In the genomic region with DNA sequence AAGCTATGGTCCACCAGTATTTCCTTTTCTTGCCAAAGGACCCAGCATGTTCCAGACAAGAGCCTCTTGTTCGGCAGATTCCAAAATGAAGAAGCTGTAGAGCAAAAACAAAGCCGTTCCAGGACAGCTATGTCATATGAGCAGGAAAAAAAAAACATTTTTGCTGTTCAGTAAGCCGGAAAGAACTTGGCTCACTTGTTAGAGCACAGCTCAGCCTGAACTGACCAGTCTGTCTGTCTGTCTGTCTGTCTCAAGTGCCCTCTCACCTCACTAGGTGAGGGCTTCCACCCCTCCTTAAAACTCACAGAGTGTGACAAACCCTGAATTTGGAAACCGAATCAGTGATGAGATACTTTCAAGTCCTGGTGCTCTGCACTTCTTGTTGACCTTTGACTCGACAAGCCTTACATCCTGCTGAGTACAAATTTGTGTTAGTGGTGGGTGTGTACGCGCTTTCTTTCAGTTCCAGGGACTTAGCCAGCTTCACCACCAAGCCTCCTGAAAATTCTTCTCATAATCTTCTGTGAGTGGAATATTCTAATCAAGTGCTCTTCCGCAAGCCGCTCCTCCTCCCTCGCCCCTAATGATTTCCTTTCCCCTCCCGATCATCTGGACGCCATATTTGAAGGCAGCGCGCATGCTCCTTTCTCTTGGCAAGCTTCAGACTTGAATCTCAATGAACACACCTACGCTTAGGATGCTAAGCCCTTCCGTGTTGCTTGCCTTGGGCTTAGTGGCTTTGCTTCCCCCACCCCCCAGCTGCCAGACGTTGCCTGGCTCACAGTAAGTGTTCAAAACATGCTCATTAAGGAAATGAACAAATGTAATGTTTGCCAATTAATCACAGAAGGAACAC, we compare ENCODE assay signal across 9 mouse cellular contexts.
DNase-seq lines count a peak whose midpoint lies in the region; ATAC-seq and TF ChIP-seq lines count a peak whose summit lies in the region.
"Had no signal": no experiment of that assay in that cellular context is flagged by ENCODE, and none has a peak within 500 bp of the region (broad histone marks: within the 10 kb centered on the region; RNA-seq: fewer than 3 reads in every experiment).

No protein-coding gene starts in this region.

- no peaks in the 10 kb centered on the region for H3K9me3 ChIP-seq in midbrain, embryonic 13.5 days
- no peaks in the 10 kb centered on the region for H3K9me3 ChIP-seq in midbrain, embryonic 10.5 days (replicated peaks)

- intact Hi-C loops in left cerebral cortex, postnatal 10 days (cut with DNase I), result loop anchor here (5.0 to 10.0 kb wide), 3 partner anchors 212 to 1032 kb away; a partner anchor contains a TSS
- intact Hi-C loops in gastrocnemius, postnatal 36 days (cut with DNase I), result loop anchor here (10.0 kb wide), 1 partner anchor 1888 kb away; no protein-coding TSS in a partner anchor

- no peaks in the 10 kb centered on the region for H3K36me3 ChIP-seq in midbrain, embryonic 13.5 days
- no peaks in the 10 kb centered on the region for H3K36me3 ChIP-seq in midbrain, embryonic 10.5 days
- no peaks in the 10 kb centered on the region for H3K36me3 ChIP-seq in kidney, adult 2 months (ENCODE audit: control insufficient read depth, insufficient read depth, low read length)

- H3K9ac ChIP-seq in midbrain, embryonic 13.5 days (replicated peaks), result no peak overlapping the region
- H3K9ac ChIP-seq: liver, postnatal 0 days had no signal

- peak overlapping the region; percentile 25 for H3K4me2 ChIP-seq in midbrain, embryonic 13.5 days (replicated peaks)

- ATAC-seq in midbrain, embryonic 13.5 days, result no peak
- ATAC-seq: liver, postnatal 0 days had no signal

- peaks cover 11% of the 10 kb centered on the region for H3K27me3 ChIP-seq in midbrain, embryonic 13.5 days
- H3K27me3 ChIP-seq in midbrain, embryonic 10.5 days (ENCODE audit: low read depth, poor library complexity, severe bottlenecking), result peaks cover 29% of the 10 kb centered on the region
- H3K27me3 ChIP-seq in kidney, adult 2 months (replicated peaks; ENCODE audit: control insufficient read depth, insufficient read depth, low read length), result no peaks in the 10 kb centered on the region

- H3K4me1 ChIP-seq in midbrain, embryonic 13.5 days (replicated peaks), result peaks cover 20% of the 10 kb centered on the region
- H3K4me1 ChIP-seq in midbrain, embryonic 10.5 days, result peaks cover 33% of the 10 kb centered on the region
- H3K4me1 ChIP-seq in kidney, adult 2 months (ENCODE audit: control insufficient read depth, insufficient read depth, low read length), result peaks cover 10% of the 10 kb centered on the region

- H3K4me3 ChIP-seq in midbrain, embryonic 13.5 days (replicated peaks), result no peak overlapping the region
- no peak overlapping the region for H3K4me3 ChIP-seq in midbrain, embryonic 10.5 days
- no peak overlapping the region for H3K4me3 ChIP-seq in kidney, adult 2 months (ENCODE audit: insufficient read depth, low read depth, low read length)

- no peak for TF ChIP-seq POLR2A in kidney, adult 2 months (IDR thresholded peaks at IDR 0.05; ENCODE audit: low read depth, low read length)

- WGBS in midbrain, embryonic 13.5 days, result 49% methylated on average over 17 of the region's 17 CpGs
- WGBS in midbrain, embryonic 10.5 days, result 52% methylated on average over 17 of the region's 17 CpGs
- 46% methylated on average over 17 of the region's 17 CpGs for WGBS in kidney, adult 2 months

- no peak for DNase-seq in midbrain, embryonic 10.5 days (ENCODE audit: low spot score)
- peak; percentile 65 for DNase-seq in kidney, adult 2 months
- peak; percentile 27 to 29 for DNase-seq in left cerebral cortex, postnatal 10 days (ENCODE audit: extremely low spot score in 1 of 2, low spot score in 2 of 2)
- peak; percentile 27 for DNase-seq in right cerebral cortex, postnatal 4 days
- DNase-seq in urinary bladder, postnatal 36 days (ENCODE audit: low spot score in 2 of 2), result no peak
- DNase-seq in gastrocnemius, postnatal 36 days, result no peak
- DNase-seq in spleen, adult 18-20 months, result no peak
- DNase-seq: liver, postnatal 0 days had no signal

- no peak overlapping the region for H3K27ac ChIP-seq in midbrain, embryonic 13.5 days
- H3K27ac ChIP-seq in midbrain, embryonic 10.5 days (replicated peaks), result no peak overlapping the region
- H3K27ac ChIP-seq in kidney, adult 2 months (ENCODE audit: insufficient read depth, low read depth, low read length), result 0 out of 2 replicates have a peak overlapping the region, but pooled peaks have one; percentile 12

- TF ChIP-seq CTCF in kidney, adult 2 months (conservative IDR thresholded peaks at IDR 0.05; ENCODE audit: insufficient read depth, insufficient read length, low read depth, low read length), result no peak

Comparison
In these comparisons a context has a peak if more than half of its experiments do, and no peak if none do; other contexts are left out.
1. DNase-seq: peak in kidney, adult 2 months (single experiment), left cerebral cortex, postnatal 10 days (2 of 2) and right cerebral cortex, postnatal 4 days (single experiment); none in midbrain, embryonic 10.5 days (single experiment), urinary bladder, postnatal 36 days (0 of 2), gastrocnemius, postnatal 36 days (0 of 2) and spleen, adult 18-20 months (0 of 2).